Mouse (Mus musculus) layer of hippocampus, adult 2 months (tissue): Measurements from ENCODE around the gene Prrc2b. TPM values are rescaled to one million over a fixed set of nuclear protein-coding genes. Genes with fewer than 3 reads are reported as not detected.
A peak's percentile ranks its signal among the peaks of the same experiment; 100 is the strongest.

Source experiments
- DNase-seq, 2 experiments: peaks; one replicate each; pipeline ENCODE4 v3.0.0; 2022; ENCODE audit warnings: low spot score in 2 of 2
- H3K27ac ChIP-seq: fragments of 200-600 bp; 2 replicates; pipeline ENCODE4 v1.8.1; 2022
- H3K4me3 ChIP-seq: fragments of 200-600 bp; 2 replicates; pipeline ENCODE4 v1.8.1; 2022; ENCODE audit warnings: mild to moderate bottlenecking
- CTCF ChIP-seq: fragments of 200-600 bp; conservative IDR thresholded peaks from 2 replicates; pipeline ENCODE4 v1.8.1; 2022; ENCODE audit warnings: antibody characterized with exemption, mild to moderate bottlenecking, moderate library complexity
- total RNA-seq, 2 experiments: library from RNA; stranded (reverse); gene quantifications; 2 replicates each; pipeline ENCODE4 v1.2.3; 2021

Prrc2b gene
- total RNA-seq, 2 experiments from 2014 or later, result 288 to 305 TPM

GRCm38 (mm10) chr2:32169292-32169691 is 18.4 kb downstream of the Prrc2b start:
- Histone ChIP-seq H3K4me3 (no peak overlapping the region), H3K27ac (peak overlapping the region; percentile 93)
- TF ChIP-seq CTCF, result no peak
- DNase-seq, result no peak

DNA sequence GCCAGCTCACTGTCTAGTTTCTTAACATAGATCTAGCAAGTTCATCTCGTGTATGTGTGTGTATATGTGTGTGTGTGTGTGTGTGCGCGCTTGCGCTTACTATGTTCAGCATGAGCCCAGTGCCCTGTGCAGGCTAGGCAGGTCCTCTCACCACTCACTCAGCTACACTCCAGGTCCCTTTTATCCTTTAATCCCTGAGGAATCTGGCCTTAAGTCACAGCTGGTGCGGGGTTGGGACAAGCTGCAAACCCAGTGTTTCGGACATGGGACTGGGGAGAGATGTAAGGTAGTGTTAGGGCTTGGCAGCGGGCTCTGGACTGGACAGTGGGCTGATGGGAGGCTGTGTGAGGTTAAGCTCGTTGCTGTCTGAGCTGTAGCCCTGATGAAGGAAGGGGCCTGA is 19.1 kb downstream of the Prrc2b start:
- peak overlapping the region; percentile 69 for H3K27ac ChIP-seq
- DNase-seq, result no peak
- H3K4me3 ChIP-seq, result no peak overlapping the region
- TF ChIP-seq CTCF, result no peak

GRCm38 (mm10) chr2:32171658-32172433 is 21.0 kb downstream of the Prrc2b start:
- no peak overlapping the region for H3K4me3 ChIP-seq
- no peak for DNase-seq
- peak; percentile 20 for TF ChIP-seq CTCF
- H3K27ac ChIP-seq, result peak overlapping the region; percentile 81

GRCm38 (mm10) chr2:32174170-32174741 is 23.4 kb downstream of the Prrc2b start:
- H3K4me3 ChIP-seq, result no peak overlapping the region; the same call in 1 of the 2 replicates
- TF ChIP-seq CTCF, result no peak
- DNase-seq, result peak in 1 of 2 experiments; percentile 42
- H3K27ac ChIP-seq, result peak overlapping the region; percentile 93

DNA sequence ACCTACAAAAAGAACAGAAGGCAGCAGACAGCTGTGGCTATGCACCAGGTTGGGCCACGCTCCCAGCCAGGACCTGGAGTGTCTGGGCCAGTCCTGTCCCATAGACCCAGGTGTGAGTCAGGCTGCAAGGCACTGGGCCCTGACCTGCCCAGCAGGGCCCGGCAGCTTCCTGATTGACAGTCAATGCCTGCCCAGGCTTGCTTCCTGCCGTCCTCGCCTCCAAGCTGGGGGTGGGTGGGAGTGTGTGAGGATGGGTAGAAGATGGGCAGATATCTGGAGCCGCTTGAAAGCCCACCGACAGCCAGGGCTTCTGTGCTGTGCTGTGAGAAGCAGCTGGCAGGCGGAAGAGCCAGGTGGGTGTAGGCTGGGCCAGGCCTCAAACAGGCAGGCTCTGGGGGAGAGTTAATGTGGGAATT is 24.2 kb downstream of the Prrc2b start:
- TF ChIP-seq CTCF, result no peak
- Histone ChIP-seq H3K4me3 (peak overlapping the region; percentile 17; the same call in 1 of the 2 replicates), H3K27ac (peak overlapping the region; percentile 93)
- peak; percentile 67 to 77 for DNase-seq

DNA sequence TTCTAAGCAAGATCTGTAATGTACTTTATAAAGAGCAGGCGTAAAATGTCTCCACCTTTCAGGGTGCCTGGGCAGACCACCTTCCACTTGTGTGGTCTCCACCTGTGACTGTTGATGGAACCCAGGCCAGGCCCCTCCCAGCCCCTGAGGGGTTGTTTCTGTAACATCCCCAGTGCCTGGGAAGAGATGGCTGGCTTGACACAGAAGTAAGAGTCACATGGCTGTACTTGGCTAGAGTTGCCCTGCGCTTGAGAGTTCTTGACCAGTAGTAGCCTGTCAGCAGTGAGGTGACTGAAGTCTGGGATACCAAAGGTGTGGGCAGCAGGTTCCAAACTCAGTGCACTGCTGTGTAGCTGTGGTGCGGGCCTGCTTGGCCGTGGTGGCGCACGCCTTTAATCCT is 24.6 kb downstream of the Prrc2b start:
- DNase-seq, result no peak
- TF ChIP-seq CTCF, result no peak
- H3K27ac ChIP-seq, result peak overlapping the region; percentile 93

GRCm38 (mm10) chr2:32176848-32177247 is 26.0 kb downstream of the Prrc2b start:
- TF ChIP-seq CTCF, result no peak
- no peak overlapping the region for H3K4me3 ChIP-seq
- H3K27ac ChIP-seq, result peak overlapping the region; percentile 93
- no peak for DNase-seq

More for the DNA sequence above, 24.6 kb downstream of the Prrc2b start:
- H3K4me3 ChIP-seq, result no peak overlapping the region

GRCm38 (mm10) chr2:32177397-32178060 is 26.6 kb downstream of the Prrc2b start:
- no peak for DNase-seq
- Histone ChIP-seq H3K27ac (peak overlapping the region; percentile 93), H3K4me3 (no peak overlapping the region)
- no peak for TF ChIP-seq CTCF

DNA sequence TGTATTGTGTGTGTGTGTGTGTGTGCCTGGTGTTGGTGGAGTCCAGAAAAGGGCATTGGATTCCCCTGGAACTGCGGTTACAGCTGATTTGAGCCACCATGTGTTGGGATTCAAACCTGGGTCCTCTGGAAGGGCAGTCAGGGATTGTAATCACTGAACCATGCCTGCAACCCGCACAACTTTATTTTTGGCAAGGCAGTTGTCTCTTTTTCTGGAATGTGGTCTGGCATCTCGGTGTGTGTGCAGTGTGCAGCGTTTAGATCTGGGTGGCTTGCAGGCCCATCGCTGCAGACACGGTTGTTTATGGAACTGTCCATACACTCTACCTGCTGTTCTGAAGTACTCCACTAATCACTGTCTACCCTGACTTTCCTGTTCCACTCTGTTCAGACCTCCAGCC is 28.5 kb downstream of the Prrc2b start:
- TF ChIP-seq CTCF, result no peak
- Histone ChIP-seq H3K4me3 (no peak overlapping the region), H3K27ac (peak overlapping the region; percentile 48)
- no peak for DNase-seq

GRCm38 (mm10) chr2:32180127-32180526 is 29.2 kb downstream of the Prrc2b start:
- no peak for TF ChIP-seq CTCF
- DNase-seq, result no peak
- Histone ChIP-seq H3K27ac (peak overlapping the region; percentile 48; the same call in 1 of the 2 replicates), H3K4me3 (no peak overlapping the region)

- peak overlapping the region; percentile 79; the same call in 1 of the 2 replicates for H3K27ac ChIP-seq
- no peak for TF ChIP-seq CTCF
- DNase-seq, result no peak
- H3K4me3 ChIP-seq, result no peak overlapping the region
Measured at GRCm38 (mm10) chr2:32181364-32181763, 30.5 kb downstream of the Prrc2b start.

GRCm38 (mm10) chr2:32182119-32182518 is 31.2 kb downstream of the Prrc2b start:
- Histone ChIP-seq H3K27ac (peak overlapping the region; percentile 79), H3K4me3 (no peak overlapping the region)
- no peak for TF ChIP-seq CTCF
- no peak for DNase-seq

DNA sequence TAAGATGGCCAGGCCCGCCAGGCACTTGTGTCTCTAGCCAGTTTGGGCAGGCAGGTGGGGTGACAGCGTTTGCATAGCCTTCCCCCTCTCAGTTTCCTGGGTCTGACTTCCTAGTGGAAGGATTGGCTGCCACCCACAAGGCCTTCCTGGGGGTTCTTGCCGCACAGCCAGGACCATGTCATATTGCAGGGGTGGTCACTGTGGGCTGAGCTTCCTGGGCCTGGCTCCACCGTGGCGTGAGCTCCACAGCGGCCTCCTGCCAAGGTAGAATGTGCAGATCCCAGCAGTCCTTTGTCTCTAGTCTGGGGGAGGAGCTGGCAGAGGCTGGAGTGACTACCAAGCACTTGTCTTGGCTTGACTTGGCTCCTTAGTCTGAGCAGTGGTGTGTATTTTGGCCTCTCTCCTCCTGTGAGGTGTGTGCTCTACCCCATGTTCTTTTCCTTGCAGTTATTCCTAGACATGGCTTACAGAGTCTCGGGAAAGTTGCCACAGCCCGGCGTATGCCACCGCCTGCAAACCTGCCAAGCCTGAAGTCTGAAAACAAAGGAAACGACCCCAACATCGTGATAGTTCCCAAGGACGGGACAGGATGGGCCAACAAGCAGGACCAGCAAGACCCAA is 31.9 kb downstream of the Prrc2b start:
- no peak for TF ChIP-seq CTCF
- Histone ChIP-seq H3K27ac (peak overlapping the region; percentile 79), H3K4me3 (no peak overlapping the region)
- DNase-seq, result no peak
